Mouse (Mus musculus): ENCODE data around the gene Pofut1. TPM values are rescaled to one million over a fixed set of nuclear protein-coding genes. Genes with fewer than 3 reads are reported as not detected.

The Pofut1 gene
- polyA plus RNA-seq, 1 experiment from 2014 or later, result 6.3 TPM

GRCm38 (mm10) chr2:153318408-153318807 is 77.1 kb downstream of the Pofut1 start:
- H3K4me1 ChIP-seq (replicated peaks; ENCODE audit: control insufficient read depth, insufficient read depth, low read length), result no peaks in the 10 kb centered on the region
- H3K27me3 ChIP-seq (replicated peaks; ENCODE audit: control insufficient read depth, insufficient read depth, low read length), result no peaks in the 10 kb centered on the region
- no peak overlapping the region for H3K27ac ChIP-seq (ENCODE audit: low read length)
- no peak for ATAC-seq
- no peak overlapping the region for H3K9ac ChIP-seq (replicated peaks; ENCODE audit: low read depth, low read length)
- 93% methylated on average over 4 of the region's 4 CpGs for WGBS
- H3K36me3 ChIP-seq (ENCODE audit: control insufficient read depth, insufficient read depth), result peaks cover 24% of the 10 kb centered on the region
- H3K4me2 ChIP-seq (ENCODE audit: low read length), result no peak overlapping the region
- H3K9me3 ChIP-seq (ENCODE audit: control insufficient read depth, low read length), result no peaks in the 10 kb centered on the region
- H3K4me3 ChIP-seq (replicated peaks; ENCODE audit: low read length), result no peak overlapping the region

- ATAC-seq, result no peak
- no peak overlapping the region for H3K9ac ChIP-seq (replicated peaks; ENCODE audit: low read depth, low read length)
- H3K36me3 ChIP-seq (ENCODE audit: control insufficient read depth, insufficient read depth), result peaks cover 30% of the 10 kb centered on the region
- no peak overlapping the region for H3K4me2 ChIP-seq (ENCODE audit: low read length)
- H3K4me3 ChIP-seq (replicated peaks; ENCODE audit: low read length), result no peak overlapping the region
- H3K27ac ChIP-seq (ENCODE audit: low read length), result no peak overlapping the region
- H3K9me3 ChIP-seq (ENCODE audit: control insufficient read depth, low read length), result no peaks in the 10 kb centered on the region
- 84% methylated on average over 8 of the region's 8 CpGs for WGBS
- H3K27me3 ChIP-seq (replicated peaks; ENCODE audit: control insufficient read depth, insufficient read depth, low read length), result no peaks in the 10 kb centered on the region
- H3K4me1 ChIP-seq (replicated peaks; ENCODE audit: control insufficient read depth, insufficient read depth, low read length), result no peaks in the 10 kb centered on the region
These were observed 77.8 kb downstream of the Pofut1 start for GRCm38 (mm10) chr2:153319036-153319643.

Other genes starting within 250 kb of the Pofut1 start
- gene Pdrg1, start 226.1 kb upstream of the Pofut1 start, polyA plus RNA-seq (2015; fragmentation: Nextera tagmentation; extraction: Ambion mirVana), result 187 and 204 TPM in 2 replicates
- gene Xkr7, start 209.7 kb upstream of the Pofut1 start, polyA plus RNA-seq (2015; fragmentation: Nextera tagmentation; extraction: Ambion mirVana), result 1.6 and 2.0 TPM in 2 replicates
- gene Ccm2l, start 175.6 kb upstream of the Pofut1 start, polyA plus RNA-seq (2015; fragmentation: Nextera tagmentation; extraction: Ambion mirVana), result 0.85 and 0.94 TPM in 2 replicates
- 1.8 and 2.1 TPM in 2 replicates for gene Hck, start 133.1 kb upstream of the Pofut1 start, polyA plus RNA-seq (2015; fragmentation: Nextera tagmentation; extraction: Ambion mirVana)
- 74.5 and 78.9 TPM in 2 replicates for gene Tm9sf4, start 80.2 kb upstream of the Pofut1 start, polyA plus RNA-seq (2015; fragmentation: Nextera tagmentation; extraction: Ambion mirVana)
- gene Tspyl3, start 16.1 kb upstream of the Pofut1 start, polyA plus RNA-seq (2015; fragmentation: Nextera tagmentation; extraction: Ambion mirVana), result 35.0 and 40.0 TPM in 2 replicates
- 6.4 and 6.9 TPM in 2 replicates for gene Plagl2, start 107 bp upstream of the Pofut1 start, polyA plus RNA-seq (2015; fragmentation: Nextera tagmentation; extraction: Ambion mirVana)
- 21.9 and 24.1 TPM in 2 replicates for gene Kif3b, start 49.9 kb downstream of the Pofut1 start, polyA plus RNA-seq (2015; fragmentation: Nextera tagmentation; extraction: Ambion mirVana)
- gene Asxl1, start 104.3 kb downstream of the Pofut1 start, polyA plus RNA-seq (2015; fragmentation: Nextera tagmentation; extraction: Ambion mirVana), result 10.9 and 11.3 TPM in 2 replicates